Mouse (Mus musculus) thymus, postnatal 0 days (tissue): ENCODE measurements around the gene Il1a. TPM values are rescaled to one million over a fixed set of nuclear protein-coding genes. Genes with fewer than 3 reads are reported as not detected.

Source experiments
- DNase-seq: peaks from one replicate; pipeline ENCODE4 v3.0.0-alpha.2; 2015; ENCODE audit warnings: low spot score
- polyA plus RNA-seq: library from polyadenylated mRNA; unstranded; fragments of >200 nt; fragmentation: Nextera tagmentation; extraction: Ambion mirVana; gene quantifications from 2 replicates; pipeline ENCODE4 v1.2.1, GENCODE M21; 2015

Gene Il1a
- polyA plus RNA-seq, 1 experiment from 2014 or later, result 2.1 TPM

DNA sequence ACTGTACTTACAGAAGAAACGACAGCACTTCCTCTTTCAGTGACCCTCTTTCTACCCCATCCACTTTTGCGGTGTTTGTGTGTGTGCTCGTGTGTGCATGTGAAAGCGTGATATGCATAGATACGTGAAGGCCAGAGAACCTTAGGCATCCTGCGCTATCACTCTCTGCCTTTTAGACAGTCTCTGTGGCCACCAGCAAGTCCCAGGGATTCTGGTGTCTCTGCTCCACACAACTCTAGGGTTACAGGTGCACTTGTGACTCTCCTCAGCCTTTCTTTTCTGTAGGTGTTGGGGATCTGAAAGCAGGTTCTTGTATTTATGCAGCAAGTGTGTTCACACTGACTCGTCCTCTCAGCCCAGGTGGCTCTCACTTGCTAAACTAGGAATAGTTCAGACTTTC is 44.5 kb downstream of the Il1a start:
- no peak for DNase-seq

GRCm38 (mm10) chr2:129263073-129263472 is 46.7 kb downstream of the Il1a start:
- DNase-seq, result no peak

GRCm38 (mm10) chr2:129261151-129261794 is 48.5 kb downstream of the Il1a start:
- DNase-seq, result no peak

DNA sequence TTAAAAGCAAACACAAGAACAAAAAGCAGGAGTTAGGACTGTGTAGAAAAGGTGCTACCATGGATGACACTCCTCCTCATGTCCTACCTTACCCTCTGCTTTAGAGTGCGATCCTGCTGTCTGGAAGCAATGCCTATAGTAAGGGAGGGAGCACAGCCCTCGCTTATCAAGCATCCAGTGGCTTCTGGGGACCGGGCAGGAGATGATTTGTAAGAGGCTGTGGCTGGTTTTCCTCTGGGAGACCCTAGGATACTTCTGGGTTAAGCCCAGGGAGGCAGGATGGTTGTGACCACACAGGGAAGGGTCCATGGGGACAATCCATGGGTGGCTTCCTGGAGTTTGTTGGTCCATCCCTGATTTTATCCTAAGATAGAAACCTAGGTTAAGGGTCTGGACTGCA is 49.1 kb downstream of the Il1a start:
- no peak for DNase-seq

GRCm38 (mm10) chr2:129258475-129259211 is 51.1 kb downstream of the Il1a start:
- DNase-seq, result peak; percentile 83

- no peak for DNase-seq
These were observed 51.7 kb downstream of the Il1a start for GRCm38 (mm10) chr2:129258056-129258455.

DNA sequence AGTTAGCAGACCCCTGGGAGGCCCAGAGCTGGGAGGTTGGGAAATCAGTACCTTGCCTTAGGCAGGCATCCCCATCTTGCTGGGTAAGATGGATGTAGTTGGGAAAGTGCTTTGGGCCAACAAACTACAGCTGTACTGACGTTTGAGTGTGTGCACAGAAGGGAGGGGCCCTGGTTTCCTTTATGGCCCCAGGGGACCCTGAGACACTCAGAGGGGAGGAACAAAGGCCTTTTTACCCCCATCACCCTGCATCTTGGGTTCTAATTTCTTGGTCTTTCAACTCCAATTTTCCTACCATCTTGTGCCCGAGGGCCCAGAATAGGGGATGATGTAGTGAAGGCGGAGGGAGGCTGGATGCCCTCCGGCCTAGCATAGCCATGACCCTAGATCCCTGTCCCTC is 53.8 kb downstream of the Il1a start:
- no peak for DNase-seq

- no peak for DNase-seq
These were observed 55.7 kb downstream of the Il1a start for GRCm38 (mm10) chr2:129254076-129254475.

GRCm38 (mm10) chr2:129253631-129253970 is 56.2 kb downstream of the Il1a start:
- no peak for DNase-seq

- no peak for DNase-seq
These were observed 56.7 kb downstream of the Il1a start for GRCm38 (mm10) chr2:129252836-129253630.

Other genes starting within 250 kb of the Il1a start
- 5.2 and 5.9 TPM in 2 replicates for gene Ttl, start 244.0 kb downstream of the Il1a start, polyA plus RNA-seq
- gene Polr1b, start 209.0 kb downstream of the Il1a start, polyA plus RNA-seq, result 19.4 TPM in 2 replicates
- 27.8 and 28.7 TPM in 2 replicates for gene Chchd5, start 180.3 kb downstream of the Il1a start, polyA plus RNA-seq
- gene Slc20a1, start 111.2 kb downstream of the Il1a start, polyA plus RNA-seq, result 33.3 and 42.5 TPM in 2 replicates
- gene Ckap2l, start 12.8 kb downstream of the Il1a start, polyA plus RNA-seq, result 29.6 and 40.8 TPM in 2 replicates
- gene Il1b, start 61.2 kb upstream of the Il1a start, polyA plus RNA-seq, result 1.0 and 1.1 TPM in 2 replicates
- 0.06 TPM in 1 of 2 replicates, not detected in the other for gene F830045P16Rik, start 226.6 kb upstream of the Il1a start, polyA plus RNA-seq